Mouse (Mus musculus) stomach, postnatal 0 days (tissue): Measurements from ENCODE around the gene Chchd6.

Experiments used
- CTCF ChIP-seq: IDR thresholded peaks from 2 replicates; pipeline ENCODE4 v1.5.1; 2016; ENCODE audit warnings: antibody characterized with exemption, low read depth, mild to moderate bottlenecking, moderate library complexity
- EP300 ChIP-seq: optimal IDR thresholded peaks from 2 replicates; pipeline ENCODE3; 2016; ENCODE audit warnings: antibody characterized with exemption

DNA sequence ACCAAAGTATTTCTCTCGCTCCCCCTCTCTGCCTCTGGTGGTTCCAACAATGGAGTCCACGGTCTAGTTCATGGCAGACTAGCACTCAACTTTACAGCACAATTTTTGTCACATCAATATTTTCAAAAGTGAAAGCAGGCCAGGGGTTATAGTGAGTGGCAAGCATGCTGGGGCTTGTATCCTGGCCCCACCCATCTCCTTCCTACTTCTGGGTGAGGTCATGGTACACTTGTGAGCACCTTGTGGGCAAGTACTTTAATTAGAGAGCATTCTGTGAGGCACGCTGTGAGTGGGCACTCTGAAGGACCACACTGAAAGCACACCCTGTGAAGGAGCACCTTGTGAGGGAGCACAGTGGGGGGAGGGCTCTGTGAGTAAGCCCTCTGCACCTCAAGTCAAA, 172.8 kb downstream of the Chchd6 start:
- TF ChIP-seq CTCF (no peak), EP300 (no peak)
